Mouse (Mus musculus): ENCODE measurements at regions not wholly inside any gene's neighbourhood (a gene's known extent, or its start where the extent isn't known, plus 50 kb on each side); places are given as distances from the start of the nearest gene placed in this dataset.

GRCm38 (mm10) chr6:70067716-70068415 is 724.2 kb downstream of the Rpia start:
- TF ChIP-seq CTCF (conservative IDR thresholded peaks at IDR 0.05; ENCODE audit: low read length) (no peak), POU5F1 (IDR thresholded peaks at IDR 0.05; ENCODE audit: borderline replicate concordance, low read length) (no peak)
